Mouse (Mus musculus): ENCODE data around the gene Mfrp. TPM values are rescaled to one million over a fixed set of nuclear protein-coding genes. Genes with fewer than 3 reads are reported as not detected.

The Mfrp gene
- polyA plus RNA-seq, 1 experiment, result 0.05 TPM

GRCm38 (mm10) chr9:44125026-44125425 is 23.5 kb downstream of the Mfrp start:
- H3K4me3 ChIP-seq (ENCODE audit: insufficient read depth, poor library complexity, severe bottlenecking), result no peak overlapping the region
- H3ac ChIP-seq (ENCODE audit: control insufficient read depth, insufficient read length, low read depth), result no peak overlapping the region
- H3K79me3 ChIP-seq (ENCODE audit: low read depth), result no peaks in the 10 kb centered on the region

DNA sequence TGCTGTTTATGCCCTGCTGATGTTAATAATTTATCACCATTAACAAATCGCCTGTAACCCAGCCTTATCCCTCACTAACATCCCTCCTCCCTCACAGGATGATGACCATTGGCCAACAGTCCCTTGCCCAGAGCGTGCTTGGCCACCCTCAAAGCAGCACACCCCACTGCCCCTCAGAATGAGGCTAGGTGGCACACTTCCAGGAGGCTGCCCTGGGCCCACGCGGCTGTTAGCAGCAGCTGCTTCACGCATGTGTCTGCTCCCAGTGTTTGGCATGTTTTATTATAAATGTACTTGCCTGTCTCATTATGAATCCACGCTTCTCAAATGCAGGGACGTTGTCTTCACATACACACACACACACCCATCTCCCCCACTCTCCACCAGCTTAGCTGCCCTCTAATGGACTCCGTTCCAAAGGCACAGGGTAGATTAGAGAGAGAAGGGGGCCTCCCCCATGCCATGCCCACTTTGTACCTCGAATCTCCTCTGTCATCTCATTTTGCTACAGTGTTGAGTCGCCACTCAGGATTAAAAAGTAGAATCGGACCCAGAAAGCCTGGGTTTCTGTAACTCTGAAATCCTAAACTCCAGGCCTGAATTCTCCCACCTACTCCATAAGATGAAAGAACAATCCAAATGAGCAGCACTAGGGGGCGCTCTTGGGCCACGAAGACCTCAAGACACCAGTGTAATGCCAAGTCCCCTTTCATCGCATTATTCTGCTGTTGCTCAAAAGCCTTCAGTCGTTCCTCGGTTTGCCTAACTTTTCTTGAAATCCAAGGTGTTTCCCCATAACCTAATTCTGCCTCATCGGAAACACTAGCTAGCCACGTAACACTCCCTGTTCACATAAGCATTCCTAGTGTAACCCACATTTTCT is 24.3 kb downstream of the Mfrp start:
- H3K4me3 ChIP-seq (ENCODE audit: insufficient read depth, poor library complexity, severe bottlenecking), result no peak overlapping the region
- no peaks in the 10 kb centered on the region for H3K36me3 ChIP-seq (ENCODE audit: control insufficient read depth, insufficient read depth)
- no peaks in the 10 kb centered on the region for H3K79me3 ChIP-seq (ENCODE audit: low read depth)
- H3ac ChIP-seq (ENCODE audit: control insufficient read depth, insufficient read length, low read depth), result no peak overlapping the region
- H3K79me2 ChIP-seq (ENCODE audit: control insufficient read depth, insufficient read depth), result no peaks in the 10 kb centered on the region
- TF ChIP-seq FOSL1 (IDR thresholded peaks at IDR 0.05; ENCODE audit: insufficient read depth, low read length, poor library complexity, severe bottlenecking) (no peak), CTCF (IDR thresholded peaks at IDR 0.05; ENCODE audit: control insufficient read depth, insufficient read depth, insufficient read length) (peak; percentile 41)
- no peaks in the 10 kb centered on the region for H3K27me3 ChIP-seq (ENCODE audit: control insufficient read depth, insufficient read depth, insufficient read length)

More at GRCm38 (mm10) chr9:44125026-44125425, 23.5 kb downstream of the Mfrp start:
- no peaks in the 10 kb centered on the region for H3K79me2 ChIP-seq (ENCODE audit: control insufficient read depth, insufficient read depth)
- no peaks in the 10 kb centered on the region for H3K36me3 ChIP-seq (ENCODE audit: control insufficient read depth, insufficient read depth)
- TF ChIP-seq MYOG (IDR thresholded peaks at IDR 0.05; ENCODE audit: control insufficient read depth, extremely low read depth, insufficient read length) (no peak), USF1 (IDR thresholded peaks at IDR 0.05; ENCODE audit: low read depth) (no peak), MAX (IDR thresholded peaks at IDR 0.05) (no peak), CEBPB (IDR thresholded peaks at IDR 0.05; ENCODE audit: low read depth) (no peak), FOSL1 (IDR thresholded peaks at IDR 0.05; ENCODE audit: insufficient read depth, low read length, poor library complexity, severe bottlenecking) (no peak), CTCF (IDR thresholded peaks at IDR 0.05; ENCODE audit: control insufficient read depth, insufficient read depth, insufficient read length) (no peak), MYOD1 (IDR thresholded peaks at IDR 0.05; ENCODE audit: control insufficient read depth, insufficient read length, low read depth) (no peak)
- H3K27me3 ChIP-seq (ENCODE audit: control insufficient read depth, insufficient read depth, insufficient read length), result no peaks in the 10 kb centered on the region

DNA sequence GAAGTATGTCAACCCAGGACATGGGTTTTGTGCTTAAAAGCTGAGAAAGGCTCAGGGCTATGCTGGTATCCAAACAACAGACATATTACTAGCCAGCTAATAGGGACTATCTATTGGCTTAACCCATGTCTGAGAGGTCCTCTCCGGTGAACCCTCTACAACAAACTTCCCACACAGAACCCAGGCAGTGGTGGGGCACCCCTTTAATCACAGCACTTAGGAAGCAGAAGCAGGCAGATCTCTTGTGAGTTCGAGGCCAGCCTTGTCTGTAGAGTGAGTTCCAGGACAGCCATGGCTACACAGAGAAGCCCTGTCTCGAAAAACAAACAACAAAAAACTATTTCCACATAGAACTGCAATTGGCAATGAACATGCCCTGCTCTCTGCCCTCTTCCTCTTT is 25.2 kb downstream of the Mfrp start:
- Histone ChIP-seq H3K27me3 (ENCODE audit: control insufficient read depth, insufficient read depth, insufficient read length) (no peaks in the 10 kb centered on the region), H3ac (ENCODE audit: control insufficient read depth, insufficient read length, low read depth) (no peak overlapping the region), H3K4me3 (ENCODE audit: insufficient read depth, poor library complexity, severe bottlenecking) (no peak overlapping the region), H3K36me3 (ENCODE audit: control insufficient read depth, insufficient read depth) (no peaks in the 10 kb centered on the region), H3K79me3 (ENCODE audit: low read depth) (no peaks in the 10 kb centered on the region), H3K79me2 (ENCODE audit: control insufficient read depth, insufficient read depth) (no peaks in the 10 kb centered on the region)
- no peak for TF ChIP-seq CTCF (IDR thresholded peaks at IDR 0.05; ENCODE audit: control insufficient read depth, insufficient read depth, insufficient read length)
- TF ChIP-seq MYOG (IDR thresholded peaks at IDR 0.05; ENCODE audit: control insufficient read depth, extremely low read depth, insufficient read length), result no peak
- no peak for TF ChIP-seq CEBPB (IDR thresholded peaks at IDR 0.05; ENCODE audit: low read depth)
- no peak for TF ChIP-seq USF1 (IDR thresholded peaks at IDR 0.05; ENCODE audit: low read depth)
- TF ChIP-seq MAX (IDR thresholded peaks at IDR 0.05), result no peak
- no peak for TF ChIP-seq MYOD1 (IDR thresholded peaks at IDR 0.05; ENCODE audit: control insufficient read depth, insufficient read length, low read depth)
- TF ChIP-seq FOSL1 (IDR thresholded peaks at IDR 0.05; ENCODE audit: insufficient read depth, low read length, poor library complexity, severe bottlenecking), result no peak

DNA sequence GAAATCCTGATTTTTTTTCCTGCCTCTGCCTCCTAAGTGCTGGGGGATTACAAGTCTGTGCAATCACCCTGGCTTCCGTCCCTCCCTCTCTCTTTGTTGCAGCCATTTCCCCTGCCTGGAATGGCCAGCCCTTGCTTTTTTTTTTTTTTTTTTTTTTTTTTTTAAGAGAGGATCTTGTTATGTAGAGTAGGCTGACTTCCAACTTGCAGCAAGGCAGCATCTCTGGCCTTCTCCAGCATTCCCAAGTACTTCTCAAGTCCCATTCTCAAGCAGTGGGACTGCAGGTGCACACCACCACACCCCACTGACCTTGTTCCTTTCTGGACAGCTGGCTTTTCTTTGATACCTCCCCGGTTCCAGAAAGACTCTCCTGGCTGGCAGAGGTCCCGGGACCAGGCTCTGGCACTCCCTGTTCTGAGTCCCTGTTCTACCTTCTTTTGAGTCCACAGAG is 25.8 kb downstream of the Mfrp start:
- no peak for TF ChIP-seq FOSL1 (IDR thresholded peaks at IDR 0.05; ENCODE audit: insufficient read depth, low read length, poor library complexity, severe bottlenecking)
- no peak for TF ChIP-seq MYOG (IDR thresholded peaks at IDR 0.05; ENCODE audit: control insufficient read depth, extremely low read depth, insufficient read length)
- TF ChIP-seq MYOD1 (IDR thresholded peaks at IDR 0.05; ENCODE audit: control insufficient read depth, insufficient read length, low read depth), result no peak
- no peak for TF ChIP-seq CEBPB (IDR thresholded peaks at IDR 0.05; ENCODE audit: low read depth)
- TF ChIP-seq USF1 (IDR thresholded peaks at IDR 0.05; ENCODE audit: low read depth), result no peak
- TF ChIP-seq MAX (IDR thresholded peaks at IDR 0.05), result no peak
- TF ChIP-seq CTCF (IDR thresholded peaks at IDR 0.05; ENCODE audit: control insufficient read depth, insufficient read depth, insufficient read length), result no peak
- Histone ChIP-seq H3K27me3 (ENCODE audit: control insufficient read depth, insufficient read depth, insufficient read length) (no peaks in the 10 kb centered on the region), H3K4me3 (ENCODE audit: insufficient read depth, poor library complexity, severe bottlenecking) (no peak overlapping the region)

DNA sequence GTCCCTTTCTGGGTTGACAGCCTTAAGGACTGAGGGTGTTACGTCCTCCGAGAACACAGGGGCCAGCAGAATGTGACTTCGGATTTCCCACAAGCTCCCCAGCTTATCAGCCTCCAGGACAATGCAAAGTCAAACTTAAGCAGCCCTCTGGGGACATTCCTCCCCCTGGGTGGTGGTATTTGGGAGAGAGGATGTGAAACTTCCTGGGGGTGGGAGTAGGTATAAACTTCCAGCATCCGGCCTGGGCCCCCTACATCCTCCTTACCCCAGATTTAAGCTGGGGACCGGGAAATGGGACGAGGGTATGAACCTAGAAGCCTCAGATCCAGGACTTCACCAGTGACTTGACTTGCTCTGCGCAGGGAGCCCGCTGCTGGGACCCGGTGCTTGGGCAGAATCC is 28.1 kb downstream of the Mfrp start:
- no peaks in the 10 kb centered on the region for H3K36me3 ChIP-seq (ENCODE audit: control insufficient read depth, insufficient read depth)
- no peaks in the 10 kb centered on the region for H3K27me3 ChIP-seq (ENCODE audit: control insufficient read depth, insufficient read depth, insufficient read length)
- H3K79me3 ChIP-seq (ENCODE audit: low read depth), result no peaks in the 10 kb centered on the region
- TF ChIP-seq MYOD1 (IDR thresholded peaks at IDR 0.05; ENCODE audit: control insufficient read depth, insufficient read length, low read depth) (no peak), CTCF (IDR thresholded peaks at IDR 0.05; ENCODE audit: control insufficient read depth, insufficient read depth, insufficient read length) (no peak), MYOG (IDR thresholded peaks at IDR 0.05; ENCODE audit: control insufficient read depth, extremely low read depth, insufficient read length) (no peak), MAX (IDR thresholded peaks at IDR 0.05) (no peak), FOSL1 (IDR thresholded peaks at IDR 0.05; ENCODE audit: insufficient read depth, low read length, poor library complexity, severe bottlenecking) (no peak), USF1 (IDR thresholded peaks at IDR 0.05; ENCODE audit: low read depth) (no peak), CEBPB (IDR thresholded peaks at IDR 0.05; ENCODE audit: low read depth) (no peak)
- no peak overlapping the region for H3K4me3 ChIP-seq (ENCODE audit: insufficient read depth, poor library complexity, severe bottlenecking)
- no peaks in the 10 kb centered on the region for H3K79me2 ChIP-seq (ENCODE audit: control insufficient read depth, insufficient read depth)
- peak overlapping the region; percentile 63 for H3ac ChIP-seq (ENCODE audit: control insufficient read depth, insufficient read length, low read depth)

More for the DNA sequence above, 25.8 kb downstream of the Mfrp start:
- no peaks in the 10 kb centered on the region for H3K79me2 ChIP-seq (ENCODE audit: control insufficient read depth, insufficient read depth)
- H3K36me3 ChIP-seq (ENCODE audit: control insufficient read depth, insufficient read depth), result no peaks in the 10 kb centered on the region
- no peaks in the 10 kb centered on the region for H3K79me3 ChIP-seq (ENCODE audit: low read depth)
- H3ac ChIP-seq (ENCODE audit: control insufficient read depth, insufficient read length, low read depth), result no peak overlapping the region

All from C2C12 (cell line).